Mouse (Mus musculus) liver, embryonic 14.5 days (tissue): ENCODE measurements around the gene Mcrs1. TPM values are rescaled to one million over a fixed set of nuclear protein-coding genes. Genes with fewer than 3 reads are reported as not detected.

Experiments used
- ATAC-seq: fragments of 200-750 bp; cut with Nextera tagmentation; 2 replicates; pipeline ENCODE4 v1.8.0; 2017; ENCODE audit warnings: moderate number of reproducible peaks, mild to moderate bottlenecking, moderate library complexity; ENCODE audit not compliant: insufficient read depth
- DNase-seq, 3 experiments: peaks; one replicate each; pipeline ENCODE4 v3.0.0-alpha.2; 2012 to 2013; ENCODE audit warnings: low read depth in 3 of 3, low spot score in 3 of 3
- H3K27ac ChIP-seq: fragments of 300-500 bp; sonication (generic); 2 replicates; pipeline ENCODE4 v1.5.1; 2014; ENCODE audit warnings: moderate library complexity, mild to moderate bottlenecking, control low read depth, inconsistent platforms
- H3K27me3 ChIP-seq: fragments of 300-500 bp; sonication (generic); 2 replicates; pipeline ENCODE4 v1.6.1; 2014; ENCODE audit warnings: mild to moderate bottlenecking, low read length, moderate library complexity; ENCODE audit not compliant: control insufficient read depth, insufficient read depth
- H3K36me3 ChIP-seq: fragments of 300-500 bp; sonication (generic); replicated peaks from 2 replicates; pipeline ENCODE4 v1.6.1; 2014; ENCODE audit warnings: low read depth; ENCODE audit not compliant: control insufficient read depth, insufficient read depth
- H3K4me1 ChIP-seq, 2 experiments: fragments of 200-500 bp in 1 of 2; fragments of 300-500 bp in 1 of 2; sonication (generic) in 1 of 2; replicated peaks; 2 replicates each; pipeline ENCODE4 v1.6.1; 2012 to 2014; ENCODE audit warnings: antibody characterized with exemption in 1 of 2, inconsistent platforms in 1 of 2, low read length in 1 of 2; ENCODE audit not compliant: control insufficient read depth in 2 of 2, insufficient read depth in 2 of 2
- H3K4me2 ChIP-seq: fragments of 300-500 bp; sonication (generic); 2 replicates; pipeline ENCODE4 v1.6.1; 2014; ENCODE audit warnings: low read depth, mild to moderate bottlenecking, control low read depth, moderate library complexity
- H3K4me3 ChIP-seq, 2 experiments: fragments of 200-500 bp in 1 of 2; fragments of 300-500 bp in 1 of 2; sonication (generic) in 1 of 2; 2 replicates each; pipeline ENCODE4 v1.5.1; 2012 to 2014; ENCODE audit warnings: low read depth in 2 of 2, low read length in 2 of 2, mild to moderate bottlenecking in 2 of 2, control low read depth in 1 of 2, inconsistent platforms in 1 of 2, moderate library complexity in 1 of 2; ENCODE audit not compliant: insufficient read depth in 1 of 2
- H3K9ac ChIP-seq: fragments of 300-500 bp; sonication (generic); replicated peaks from 2 replicates; pipeline ENCODE4 v1.6.1; 2014; ENCODE audit warnings: mild to moderate bottlenecking, control low read depth, moderate library complexity
- H3K9me3 ChIP-seq: fragments of 300-500 bp; sonication (generic); 2 replicates; pipeline ENCODE4 v1.6.1; 2016; ENCODE audit warnings: low read length, mixed read lengths; ENCODE audit not compliant: control insufficient read depth
- CTCF ChIP-seq: IDR thresholded peaks from 2 replicates; pipeline ENCODE4 v1.5.1; 2016; ENCODE audit warnings: antibody characterized with exemption, low read depth, control low read depth
- EP300 ChIP-seq: IDR thresholded peaks from 2 replicates; pipeline ENCODE4 v1.6.1; 2016; ENCODE audit warnings: antibody characterized with exemption, low read depth
- WGBS: fragments of 180-500 bp; shearing (Covaris S2); extraction: QIAGEN DNeasy Blood & Tissue Kit; methylation state at CpG from one replicate; pipeline ENCODE4 v1.1.7; 2014; ENCODE audit not compliant: insufficient replicate concordance; 5-methylcytosine and 5-hydroxymethylcytosine counted together
- polyA plus RNA-seq, 2 experiments: library from polyadenylated mRNA; depleted of rRNA in 1 of 2; stranded (reverse) in 1 of 2; unstranded in 1 of 2; fragments of >200 nt; fragmentation: Nextera tagmentation in 1 of 2; extraction: Ambion mirVana in 1 of 2; gene quantifications; 2 replicates each; pipeline versions ENCODE4 v1.2.1 to v1.2.3; 2012 to 2014

The Mcrs1 gene
- polyA plus RNA-seq, 2 experiments, result 25.6 to 41.2 TPM

GRCm38 (mm10) chr15:99242045-99242444, 9.7 kb downstream of the Mcrs1 start:
- H3K4me1 ChIP-seq, result no peaks in the 10 kb centered on the region
- no peak overlapping the region for H3K4me2 ChIP-seq
- TF ChIP-seq EP300 (no peak), CTCF (no peak)
- ATAC-seq (no peak), DNase-seq (no peak)
- WGBS, result 83% methylated on average over 10 of the region's 10 CpGs
- H3K27ac ChIP-seq, result no peak overlapping the region
- no peak overlapping the region for H3K9ac ChIP-seq
- H3K36me3 ChIP-seq, result no peaks in the 10 kb centered on the region; the same call in 1 of the 2 replicates
- H3K4me3 ChIP-seq, result no peak overlapping the region
- H3K9me3 ChIP-seq, result no peaks in the 10 kb centered on the region
- H3K27me3 ChIP-seq, result no peaks in the 10 kb centered on the region

- TF ChIP-seq EP300 (no peak), CTCF (no peak)
- no peaks in the 10 kb centered on the region for H3K9me3 ChIP-seq
- WGBS, result 70% methylated on average over 4 of the region's 4 CpGs
- H3K36me3 ChIP-seq, result no peaks in the 10 kb centered on the region; the same call in 1 of the 2 replicates
- no peaks in the 10 kb centered on the region for H3K27me3 ChIP-seq
- DNase-seq (no peak), ATAC-seq (no peak)
- no peaks in the 10 kb centered on the region for H3K4me1 ChIP-seq
- no peak overlapping the region for H3K4me3 ChIP-seq
- no peak overlapping the region for H3K4me2 ChIP-seq
- H3K27ac ChIP-seq, result no peak overlapping the region
- no peak overlapping the region for H3K9ac ChIP-seq
Observed at GRCm38 (mm10) chr15:99241249-99241648, 10.5 kb downstream of the Mcrs1 start.

GRCm38 (mm10) chr15:99240129-99240528, 11.6 kb downstream of the Mcrs1 start:
- Histone ChIP-seq H3K4me2 (no peak overlapping the region), H3K4me1 (no peaks in the 10 kb centered on the region), H3K4me3 (no peak overlapping the region), H3K9ac (no peak overlapping the region), H3K27ac (no peak overlapping the region), H3K27me3 (no peaks in the 10 kb centered on the region), H3K36me3 (no peaks in the 10 kb centered on the region; the same call in 1 of the 2 replicates), H3K9me3 (no peaks in the 10 kb centered on the region)
- DNase-seq (no peak), ATAC-seq (no peak)
- TF ChIP-seq CTCF (peak; percentile 42; the same call in 1 of the 2 replicates), EP300 (no peak)
- WGBS, result 48% methylated on average over 4 of the region's 4 CpGs

GRCm38 (mm10) chr15:99238006-99238405, 13.8 kb downstream of the Mcrs1 start:
- Histone ChIP-seq H3K27ac (no peak overlapping the region), H3K9ac (no peak overlapping the region), H3K4me2 (no peak overlapping the region), H3K27me3 (no peaks in the 10 kb centered on the region), H3K4me1 (0 out of 4 replicates have a peak, but pooled peaks cover 0 to 3% of the 10 kb centered on the region in 2 experiments), H3K9me3 (no peaks in the 10 kb centered on the region), H3K36me3 (no peaks in the 10 kb centered on the region), H3K4me3 (no peak overlapping the region)
- ATAC-seq (no peak), DNase-seq (no peak)
- TF ChIP-seq CTCF, result no peak
- TF ChIP-seq EP300, result no peak
- 56% methylated on average over 11 of the region's 11 CpGs for WGBS

GRCm38 (mm10) chr15:99234326-99235010, 17.3 kb downstream of the Mcrs1 start:
- 44% methylated on average over 12 of the region's 12 CpGs for WGBS
- no peaks in the 10 kb centered on the region; the same call in none of the 2 replicates for H3K27me3 ChIP-seq
- TF ChIP-seq CTCF (no peak), EP300 (no peak)
- H3K4me1 ChIP-seq, result 0 out of 4 replicates have a peak, but pooled peaks cover 0 to 3% of the 10 kb centered on the region in 2 experiments
- H3K4me2 ChIP-seq, result no peak overlapping the region
- no peak overlapping the region for H3K4me3 ChIP-seq
- no peak for DNase-seq
- no peak for ATAC-seq
- H3K27ac ChIP-seq, result no peak overlapping the region
- no peaks in the 10 kb centered on the region for H3K36me3 ChIP-seq
- no peaks in the 10 kb centered on the region for H3K9me3 ChIP-seq
- H3K9ac ChIP-seq, result no peak overlapping the region
